Mouse (Mus musculus) stomach, embryonic 16.5 days (tissue): ENCODE results near the gene Acox1. TPM values are rescaled to one million over a fixed set of nuclear protein-coding genes. Genes with fewer than 3 reads are reported as not detected.
A peak's percentile ranks its signal among the peaks of the same experiment; 100 is the strongest.

Source experiments
- ATAC-seq: fragments of 200-750 bp; cut with Nextera tagmentation; 2 replicates; pipeline ENCODE4 v1.8.0; 2017; ENCODE audit warnings: moderate number of reproducible peaks, moderate TSS enrichment; ENCODE audit not compliant: insufficient read depth, low FRiP score
- H3K27ac ChIP-seq: fragments of 300-500 bp; sonication (generic); 2 replicates; pipeline ENCODE4 v1.5.1; 2014; ENCODE audit warnings: low read length
- H3K27me3 ChIP-seq: fragments of 300-500 bp; sonication (generic); 2 replicates; pipeline ENCODE4 v1.6.1; 2014; ENCODE audit warnings: low read length, control low read depth, mixed read lengths; ENCODE audit not compliant: control insufficient read depth, insufficient read depth
- H3K36me3 ChIP-seq: fragments of 300-500 bp; sonication (generic); 2 replicates; pipeline ENCODE4 v1.6.1; 2014; ENCODE audit warnings: low read length; ENCODE audit not compliant: control insufficient read depth, insufficient read depth
- H3K4me1 ChIP-seq: fragments of 300-500 bp; sonication (generic); 2 replicates; pipeline ENCODE4 v1.6.1; 2014; ENCODE audit warnings: low read length, control low read depth, mixed read lengths; ENCODE audit not compliant: control insufficient read depth, insufficient read depth
- H3K4me2 ChIP-seq: fragments of 300-500 bp; sonication (generic); 2 replicates; pipeline ENCODE4 v1.6.1; 2014; ENCODE audit warnings: low read depth, low read length, mixed read lengths
- H3K4me3 ChIP-seq: fragments of 300-500 bp; sonication (generic); replicated peaks from 2 replicates; pipeline ENCODE4 v1.5.1; 2014; ENCODE audit warnings: mild to moderate bottlenecking, low read length
- H3K9ac ChIP-seq: fragments of 300-500 bp; sonication (generic); 2 replicates; pipeline ENCODE4 v1.6.1; 2014; ENCODE audit warnings: low read length
- H3K9me3 ChIP-seq: fragments of 300-500 bp; sonication (generic); replicated peaks from 2 replicates; pipeline ENCODE4 v1.6.1; 2016; ENCODE audit warnings: low read length, control low read depth; ENCODE audit not compliant: control insufficient read depth
- WGBS: fragments of 180-500 bp; shearing (Covaris S2); extraction: QIAGEN DNeasy Blood & Tissue Kit; methylation state at CpG from one replicate; pipeline ENCODE4 v1.1.7; 2014; 5-methylcytosine and 5-hydroxymethylcytosine counted together
- polyA plus RNA-seq: library from polyadenylated mRNA; unstranded; fragments of >200 nt; fragmentation: Nextera tagmentation; extraction: Ambion mirVana; gene quantifications from 2 replicates; pipeline ENCODE4 v1.2.1, GENCODE M21; 2015

Gene Acox1
- polyA plus RNA-seq, 1 experiment from 2014 or later: 50.8 TPM

DNA sequence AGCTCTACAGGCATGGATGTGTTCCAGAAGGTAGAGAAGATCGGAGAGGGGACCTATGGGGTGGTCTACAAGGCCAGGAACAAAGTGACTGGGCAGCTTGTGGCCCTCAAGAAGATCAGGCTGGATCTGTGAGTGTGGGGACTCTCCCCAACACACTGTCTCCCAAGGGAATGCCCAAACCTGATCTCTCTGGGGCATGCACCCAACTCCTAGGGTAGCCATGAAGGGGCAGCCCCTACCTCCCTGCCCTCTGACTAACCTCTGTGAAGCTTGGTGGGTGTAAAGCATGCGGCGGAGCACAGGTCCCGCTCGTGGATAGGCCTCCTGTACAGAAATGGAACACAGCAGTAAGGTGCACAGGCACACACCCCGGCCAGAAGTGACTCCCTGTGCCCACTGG lies 17.1 kb upstream of the Acox1 start:
- H3K9ac ChIP-seq: 0 out of 2 replicates have a peak overlapping the region, but pooled peaks have one; percentile 9
- 0 out of 2 replicates have a peak overlapping the region, but pooled peaks have one; percentile 36 for H3K27ac ChIP-seq
- no peaks in the 10 kb centered on the region for H3K9me3 ChIP-seq
- H3K36me3 ChIP-seq: no peaks in the 10 kb centered on the region; the same call in 1 of the 2 replicates
- peaks cover 26% of the 10 kb centered on the region for H3K4me1 ChIP-seq
- no peak overlapping the region for H3K4me3 ChIP-seq
- H3K4me2 ChIP-seq: no peak overlapping the region
- ATAC-seq: no peak
- 88% methylated on average over 6 of the region's 6 CpGs for WGBS
- H3K27me3 ChIP-seq: no peaks in the 10 kb centered on the region

DNA sequence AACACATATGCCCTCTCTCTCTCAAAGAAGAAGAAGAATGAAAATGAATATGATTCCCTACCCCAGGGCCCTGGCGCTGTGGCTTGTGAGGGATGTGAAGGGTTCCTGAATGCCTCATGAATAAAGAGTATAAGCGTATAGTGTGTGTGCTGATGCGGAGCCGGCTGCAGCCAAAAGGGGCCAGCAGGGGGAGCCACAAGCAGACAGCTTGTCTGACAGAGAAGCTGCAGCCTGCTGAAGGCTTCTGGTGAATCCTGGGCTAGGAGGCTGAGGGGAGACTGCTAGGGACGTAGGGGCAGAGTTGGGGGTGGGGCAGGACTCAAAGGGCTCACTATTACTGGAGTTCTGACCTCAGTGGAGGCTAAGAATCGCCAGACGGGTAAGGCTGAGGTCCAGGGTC lies 16.3 kb upstream of the Acox1 start:
- Histone ChIP-seq H3K27me3 (no peaks in the 10 kb centered on the region), H3K9ac (no peak overlapping the region), H3K9me3 (no peaks in the 10 kb centered on the region), H3K36me3 (no peaks in the 10 kb centered on the region; the same call in 1 of the 2 replicates), H3K4me3 (no peak overlapping the region), H3K4me1 (peaks cover 26% of the 10 kb centered on the region), H3K27ac (no peak overlapping the region), H3K4me2 (no peak overlapping the region)
- ATAC-seq: no peak
- 77% methylated on average over 7 of the region's 7 CpGs for WGBS

DNA sequence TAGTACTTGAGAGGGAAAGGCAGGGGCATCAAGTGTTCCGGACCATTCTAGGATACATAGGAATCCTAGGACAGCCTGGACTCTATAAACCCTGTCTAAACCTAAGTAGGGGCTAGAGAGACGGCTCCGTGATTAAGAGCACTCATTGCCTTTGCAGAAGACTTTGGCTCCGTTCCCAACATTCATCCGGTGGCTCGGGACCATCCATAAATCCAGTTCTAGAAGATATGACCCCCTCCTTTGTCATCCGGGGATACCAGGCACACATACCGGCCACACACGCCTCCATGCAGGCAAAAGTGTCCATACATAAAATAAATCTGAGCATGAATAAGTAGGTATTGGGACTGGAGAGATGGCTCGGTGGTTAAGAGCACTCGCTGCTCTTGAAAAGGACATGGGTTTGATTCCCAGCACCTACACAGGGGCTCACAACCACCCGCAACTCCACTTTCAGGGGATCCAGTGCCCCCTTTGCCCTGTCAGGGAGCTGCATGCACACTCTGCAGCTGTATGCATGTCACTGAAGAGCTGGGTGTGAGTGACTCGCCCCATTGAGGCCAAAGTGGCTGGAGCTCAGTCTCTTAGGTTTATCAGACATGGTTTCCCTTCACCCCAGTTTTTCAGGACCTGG lies 15.1 kb upstream of the Acox1 start:
- H3K9me3 ChIP-seq: no peaks in the 10 kb centered on the region
- no peaks in the 10 kb centered on the region for H3K27me3 ChIP-seq
- H3K27ac ChIP-seq: no peak overlapping the region
- H3K36me3 ChIP-seq: no peaks in the 10 kb centered on the region; the same call in 1 of the 2 replicates
- ATAC-seq: no peak
- WGBS: 78% methylated on average over 13 of the region's 13 CpGs
- no peak overlapping the region for H3K4me2 ChIP-seq
- no peak overlapping the region for H3K4me3 ChIP-seq
- no peak overlapping the region for H3K9ac ChIP-seq
- H3K4me1 ChIP-seq: peaks cover 18% of the 10 kb centered on the region

DNA sequence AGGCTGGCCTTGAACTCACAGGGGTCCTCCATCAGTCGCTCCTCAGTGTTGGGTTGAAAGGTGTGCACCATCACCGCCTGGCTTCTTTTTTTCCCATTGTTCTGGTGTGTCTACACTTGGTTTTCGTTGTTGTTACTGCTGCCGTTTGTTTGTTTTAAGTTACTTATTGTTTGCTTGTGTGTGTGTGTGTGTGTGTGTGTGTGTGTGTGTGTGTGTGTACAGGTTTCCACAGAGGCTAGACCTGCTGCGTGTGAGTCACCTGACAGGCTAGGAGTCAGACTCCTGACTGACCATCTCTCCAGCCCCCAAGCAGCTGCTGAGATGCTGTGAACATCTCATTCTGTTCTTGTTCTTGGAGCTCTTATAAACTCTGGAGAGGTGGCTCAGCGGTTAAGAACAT lies 14.0 kb upstream of the Acox1 start:
- H3K4me1 ChIP-seq: peaks cover 8% of the 10 kb centered on the region
- no peak for ATAC-seq
- no peak overlapping the region for H3K4me3 ChIP-seq
- H3K9me3 ChIP-seq: no peaks in the 10 kb centered on the region
- H3K27me3 ChIP-seq: no peaks in the 10 kb centered on the region
- no peak overlapping the region for H3K9ac ChIP-seq
- H3K27ac ChIP-seq: no peak overlapping the region
- no peaks in the 10 kb centered on the region; the same call in 1 of the 2 replicates for H3K36me3 ChIP-seq
- no peak overlapping the region for H3K4me2 ChIP-seq
- WGBS: 85% methylated on average over 6 of the region's 6 CpGs

DNA sequence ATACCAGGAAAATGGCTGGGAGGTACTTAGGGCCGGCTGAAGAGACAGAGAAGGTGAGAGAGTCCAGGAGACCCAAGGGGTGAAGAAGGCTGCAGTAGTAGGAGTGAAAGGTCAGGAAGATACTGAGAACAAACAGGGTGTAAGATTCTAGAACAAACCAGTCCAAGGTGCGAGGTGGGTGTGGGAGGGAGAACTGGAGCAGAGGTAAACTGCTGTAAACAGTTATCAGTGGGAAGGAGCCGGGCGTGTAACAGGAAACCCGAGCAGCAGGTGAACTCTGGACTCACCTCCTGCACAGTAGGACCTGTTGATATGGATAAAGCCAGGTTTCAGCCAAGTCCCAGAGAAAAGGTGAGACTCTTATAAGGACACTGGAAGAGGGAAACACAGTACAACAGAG lies 11.9 kb upstream of the Acox1 start:
- H3K4me3 ChIP-seq: no peak overlapping the region
- H3K9ac ChIP-seq: no peak overlapping the region
- H3K9me3 ChIP-seq: no peaks in the 10 kb centered on the region
- peaks cover 4% of the 10 kb centered on the region; the same call in 1 of the 2 replicates for H3K4me1 ChIP-seq
- H3K27me3 ChIP-seq: no peaks in the 10 kb centered on the region
- 50% methylated on average over 5 of the region's 5 CpGs for WGBS
- no peaks in the 10 kb centered on the region; the same call in 1 of the 2 replicates for H3K36me3 ChIP-seq
- peak overlapping the region; percentile 89 for H3K27ac ChIP-seq
- peak; percentile 88 for ATAC-seq
- peak overlapping the region; percentile 6; the same call in 1 of the 2 replicates for H3K4me2 ChIP-seq

DNA sequence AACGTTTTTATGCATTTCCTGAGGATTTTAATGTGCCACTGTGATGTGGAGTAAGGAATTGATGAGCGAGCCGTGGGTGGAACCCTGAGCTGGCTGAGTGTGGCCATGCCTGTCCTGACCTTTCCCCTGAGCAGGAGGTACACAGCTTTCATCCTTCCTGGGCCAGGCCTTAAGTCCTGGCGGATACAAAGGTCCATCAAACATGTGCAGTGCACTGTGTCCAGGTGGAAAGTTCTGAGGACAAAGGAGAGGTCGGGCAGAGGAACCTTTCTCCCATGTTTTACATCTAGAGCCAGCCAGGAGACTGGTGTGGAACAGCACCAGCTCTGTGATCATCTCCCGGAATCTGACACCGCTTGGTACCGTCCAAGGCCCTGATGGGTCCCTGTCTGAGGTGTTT lies 10.4 kb upstream of the Acox1 start:
- Histone ChIP-seq H3K9me3 (no peaks in the 10 kb centered on the region), H3K27me3 (no peaks in the 10 kb centered on the region), H3K4me2 (no peak overlapping the region), H3K27ac (no peak overlapping the region), H3K9ac (no peak overlapping the region), H3K4me1 (peaks cover 4% of the 10 kb centered on the region; the same call in 1 of the 2 replicates), H3K36me3 (no peaks in the 10 kb centered on the region; the same call in 1 of the 2 replicates), H3K4me3 (no peak overlapping the region)
- no peak for ATAC-seq
- WGBS: 79% methylated on average over 8 of the region's 8 CpGs

DNA sequence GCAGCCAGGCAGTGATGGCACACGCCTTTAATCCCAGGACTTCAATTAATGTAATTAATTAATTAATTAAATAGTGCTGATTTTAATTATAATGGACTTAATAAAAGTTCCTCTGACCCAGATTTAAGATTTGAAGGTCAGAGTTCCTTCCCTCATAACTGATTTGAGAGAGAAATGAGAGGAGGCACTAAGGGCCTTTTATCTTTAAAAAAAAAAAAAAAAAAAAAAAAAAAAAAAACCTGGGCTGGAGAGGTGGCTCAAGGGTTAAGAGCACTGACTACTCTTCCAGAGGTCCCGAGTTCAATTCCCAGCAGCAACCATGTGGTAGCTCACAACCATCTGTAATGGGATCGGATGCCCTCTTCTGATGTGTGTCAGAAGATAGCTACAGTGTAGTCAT lies 9.8 kb upstream of the Acox1 start:
- no peak overlapping the region for H3K9ac ChIP-seq
- H3K27ac ChIP-seq: no peak overlapping the region
- ATAC-seq: no peak
- H3K36me3 ChIP-seq: no peaks in the 10 kb centered on the region; the same call in 1 of the 2 replicates
- no peaks in the 10 kb centered on the region for H3K9me3 ChIP-seq
- H3K4me2 ChIP-seq: no peak overlapping the region
- no peak overlapping the region for H3K4me3 ChIP-seq
- no peaks in the 10 kb centered on the region for H3K27me3 ChIP-seq
- H3K4me1 ChIP-seq: peaks cover 4% of the 10 kb centered on the region; the same call in 1 of the 2 replicates
- WGBS: 81% methylated on average over 3 of the region's 3 CpGs

DNA sequence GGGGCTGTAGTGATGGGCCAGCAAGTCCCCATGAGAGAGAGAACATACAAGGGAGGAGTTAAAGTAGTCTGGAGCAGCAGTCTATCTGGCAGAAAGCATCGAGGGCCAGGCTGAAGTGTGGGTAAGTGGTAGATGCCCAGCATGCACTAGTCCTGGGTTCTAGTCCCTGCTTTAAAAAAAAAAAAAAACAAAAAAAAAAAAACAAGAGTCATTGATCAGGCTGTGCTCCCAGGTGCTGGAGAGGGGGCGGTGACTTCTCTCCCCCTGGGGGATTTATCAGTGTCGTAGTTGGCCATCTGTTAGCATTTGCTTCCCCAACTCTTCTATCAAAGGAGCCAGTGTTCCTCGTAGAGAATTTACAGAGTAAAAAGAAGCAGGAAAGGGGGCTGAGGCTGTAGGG lies 7.8 kb upstream of the Acox1 start:
- H3K9ac ChIP-seq: no peak overlapping the region
- no peaks in the 10 kb centered on the region; the same call in 1 of the 2 replicates for H3K36me3 ChIP-seq
- WGBS: 66% methylated on average over 4 of the region's 4 CpGs
- ATAC-seq: no peak
- H3K27me3 ChIP-seq: no peaks in the 10 kb centered on the region
- no peak overlapping the region for H3K27ac ChIP-seq
- H3K4me3 ChIP-seq: no peak overlapping the region
- no peak overlapping the region for H3K4me2 ChIP-seq
- H3K9me3 ChIP-seq: no peaks in the 10 kb centered on the region
- H3K4me1 ChIP-seq: no peaks in the 10 kb centered on the region; the same call in 1 of the 2 replicates

DNA sequence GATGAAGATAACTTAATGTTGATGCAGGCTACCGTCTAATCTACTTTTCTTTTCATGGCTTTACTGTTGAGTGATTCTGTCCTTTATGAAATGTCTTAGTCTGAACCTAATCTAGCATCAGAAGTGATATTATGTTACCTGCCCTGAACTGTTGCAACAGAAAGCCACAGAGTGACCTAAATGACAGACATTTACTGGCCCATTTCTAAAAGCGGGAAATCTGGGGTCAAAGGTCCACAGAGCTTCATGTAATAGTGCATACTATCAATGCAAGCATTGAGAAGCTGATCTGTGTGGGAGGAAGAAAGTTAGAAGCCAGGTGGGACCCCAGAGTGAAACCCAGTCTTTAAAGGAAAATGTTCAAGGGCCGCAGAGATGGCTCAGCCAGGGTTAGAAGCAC lies 4.3 kb upstream of the Acox1 start:
- no peak overlapping the region for H3K9ac ChIP-seq
- WGBS: 86% methylated on average over 3 of the region's 3 CpGs
- no peak for ATAC-seq
- H3K27me3 ChIP-seq: no peaks in the 10 kb centered on the region
- 0 out of 2 replicates have a peak, but pooled peaks cover 3% of the 10 kb centered on the region for H3K4me1 ChIP-seq
- no peaks in the 10 kb centered on the region; the same call in 1 of the 2 replicates for H3K36me3 ChIP-seq
- no peak overlapping the region for H3K27ac ChIP-seq
- H3K4me3 ChIP-seq: no peak overlapping the region
- no peaks in the 10 kb centered on the region for H3K9me3 ChIP-seq
- H3K4me2 ChIP-seq: no peak overlapping the region
